ENCODE assay signal across 15 mouse cellular contexts in genomic region chr3:9110741-9111140, GRCm38 (mm10).
A peak's percentile ranks its signal among the peaks of the same experiment; 100 is the strongest.
DNase-seq lines count a peak whose midpoint lies in the region; ATAC-seq and TF ChIP-seq lines count a peak whose summit lies in the region.
"Had no signal": no experiment of that assay in that cellular context is flagged by ENCODE, and none has a peak within 500 bp of the region (broad histone marks: within the 10 kb centered on the region; RNA-seq: fewer than 3 reads in every experiment).

No protein-coding gene starts in this region.

- intact Hi-C loops in heart, postnatal 14 days (cut with DNase I): no loop called here
- intact Hi-C loops in heart, postnatal 36 days (cut with DNase I): no loop called here

- H3K4me2 ChIP-seq in heart, embryonic 11.5 days: no peak overlapping the region
- no peak overlapping the region for H3K4me2 ChIP-seq in embryonic facial prominence, embryonic 14.5 days (ENCODE audit: low read depth, low read length)
- H3K4me2 ChIP-seq in kidney, embryonic 14.5 days (replicated peaks; ENCODE audit: low read depth, low read length): no peak overlapping the region
- no peak overlapping the region for H3K4me2 ChIP-seq in midbrain, postnatal 0 days (ENCODE audit: low read depth, low read length, poor library complexity, severe bottlenecking)
- H3K4me2 ChIP-seq: heart, embryonic 15.5 days; lung, embryonic 14.5 days; midbrain, embryonic 11.5 days had no signal

- no peaks in the 10 kb centered on the region for H3K36me3 ChIP-seq in heart, embryonic 11.5 days (ENCODE audit: control insufficient read depth, insufficient read depth, low read length)
- no peaks in the 10 kb centered on the region for H3K36me3 ChIP-seq in embryonic facial prominence, embryonic 14.5 days (ENCODE audit: control insufficient read depth, insufficient read depth, low read length)
- no peaks in the 10 kb centered on the region for H3K36me3 ChIP-seq in kidney, embryonic 14.5 days (ENCODE audit: control insufficient read depth, insufficient read depth, low read length)
- no peaks in the 10 kb centered on the region for H3K36me3 ChIP-seq in midbrain, postnatal 0 days (ENCODE audit: insufficient read depth, low read length)
- H3K36me3 ChIP-seq: heart, embryonic 15.5 days had no signal

- WGBS in heart, embryonic 11.5 days (ENCODE audit: insufficient replicate concordance): 22% methylated on average over 11 of the region's 11 CpGs
- WGBS in embryonic facial prominence, embryonic 14.5 days: 29% methylated on average over 11 of the region's 11 CpGs
- 7% methylated on average over 11 of the region's 11 CpGs for WGBS in kidney, embryonic 14.5 days
- WGBS in midbrain, postnatal 0 days: 33% methylated on average over 11 of the region's 11 CpGs

- H3K27me3 ChIP-seq in heart, embryonic 11.5 days (ENCODE audit: control insufficient read depth, insufficient read depth, low read length): no peaks in the 10 kb centered on the region
- H3K27me3 ChIP-seq in embryonic facial prominence, embryonic 14.5 days (replicated peaks; ENCODE audit: control insufficient read depth, insufficient read depth, low read length): no peaks in the 10 kb centered on the region
- H3K27me3 ChIP-seq in kidney, embryonic 14.5 days (ENCODE audit: control insufficient read depth, insufficient read depth, low read length): no peaks in the 10 kb centered on the region
- H3K27me3 ChIP-seq in midbrain, postnatal 0 days (ENCODE audit: insufficient read depth, low read length): no peaks in the 10 kb centered on the region
- H3K27me3 ChIP-seq: heart, embryonic 15.5 days had no signal

- H3K9me3 ChIP-seq in heart, embryonic 11.5 days (replicated peaks; ENCODE audit: control insufficient read depth, low read length): no peaks in the 10 kb centered on the region
- H3K9me3 ChIP-seq in embryonic facial prominence, embryonic 14.5 days (ENCODE audit: control insufficient read depth, low read length): no peaks in the 10 kb centered on the region
- no peaks in the 10 kb centered on the region for H3K9me3 ChIP-seq in kidney, embryonic 14.5 days (ENCODE audit: control insufficient read depth, low read length)
- H3K9me3 ChIP-seq in midbrain, postnatal 0 days (ENCODE audit: low read length): no peaks in the 10 kb centered on the region
- H3K9me3 ChIP-seq: heart, embryonic 15.5 days had no signal

- no peak for DNase-seq in heart, postnatal 14 days
- peak; percentile 15 for DNase-seq in embryonic facial prominence, embryonic 14.5 days (ENCODE audit: low spot score)
- DNase-seq in mesoderm, embryonic 11.5 days (ENCODE audit: low read depth, low spot score): peak; percentile 61
- DNase-seq in midbrain, postnatal 0 days (ENCODE audit: low spot score): no peak
- DNase-seq in heart, postnatal 36 days: no peak
- no peak for DNase-seq in gastrocnemius, adult 18-20 months (ENCODE audit: low spot score)
- DNase-seq: cerebellum, adult 11 months; gastrocnemius, adult 2 months; layer of hippocampus, postnatal 36 days; lung, embryonic 14.5 days had no signal

- TF ChIP-seq CTCF in midbrain, postnatal 0 days (IDR thresholded peaks at IDR 0.05): no peak

- no peak overlapping the region for H3K27ac ChIP-seq in heart, embryonic 11.5 days (ENCODE audit: low read depth, low read length)
- no peak overlapping the region for H3K27ac ChIP-seq in embryonic facial prominence, embryonic 14.5 days (replicated peaks; ENCODE audit: low read depth, low read length)
- H3K27ac ChIP-seq in kidney, embryonic 14.5 days (ENCODE audit: low read depth, low read length): peak overlapping the region; percentile 79; the same call in 1 of the 2 replicates
- H3K27ac ChIP-seq in midbrain, postnatal 0 days (ENCODE audit: low read depth, low read length): no peak overlapping the region
- H3K27ac ChIP-seq: gastrocnemius, adult 2 months; heart, embryonic 15.5 days; hindbrain, postnatal 0 days had no signal

- H3K4me1 ChIP-seq in heart, embryonic 11.5 days (ENCODE audit: control insufficient read depth, insufficient read depth, low read length): peaks cover 11% of the 10 kb centered on the region; the same call in 1 of the 2 replicates
- no peaks in the 10 kb centered on the region for H3K4me1 ChIP-seq in embryonic facial prominence, embryonic 14.5 days (ENCODE audit: control insufficient read depth, insufficient read depth, low read length)
- H3K4me1 ChIP-seq in kidney, embryonic 14.5 days (ENCODE audit: control insufficient read depth, insufficient read depth, low read length): peaks cover 19% of the 10 kb centered on the region; the same call in 1 of the 2 replicates
- H3K4me1 ChIP-seq in midbrain, postnatal 0 days (ENCODE audit: insufficient read depth, low read length): no peaks in the 10 kb centered on the region

- ATAC-seq in heart, embryonic 11.5 days (replicated peaks; ENCODE audit: insufficient number of reproducible peaks, low FRiP score, low TSS enrichment): no peak
- ATAC-seq in embryonic facial prominence, embryonic 14.5 days (ENCODE audit: low read depth): no peak
- peak; percentile 60; the same call in 1 of the 2 replicates for ATAC-seq in kidney, embryonic 14.5 days (ENCODE audit: low FRiP score, low TSS enrichment)
- ATAC-seq in midbrain, postnatal 0 days (ENCODE audit: low FRiP score): no peak
- ATAC-seq: hindbrain, postnatal 0 days had no signal

- no peak overlapping the region for H3K4me3 ChIP-seq in heart, embryonic 11.5 days (ENCODE audit: low read depth, low read length)
- H3K4me3 ChIP-seq in embryonic facial prominence, embryonic 14.5 days (ENCODE audit: low read depth, low read length): no peak overlapping the region
- no peak overlapping the region for H3K4me3 ChIP-seq in kidney, embryonic 14.5 days (ENCODE audit: low read length)
- H3K4me3 ChIP-seq in midbrain, postnatal 0 days (ENCODE audit: low read depth, low read length): no peak overlapping the region
- H3K4me3 ChIP-seq: gastrocnemius, adult 2 months; heart, embryonic 15.5 days had no signal

- H3K9ac ChIP-seq in heart, embryonic 11.5 days (ENCODE audit: low read depth, low read length): peak overlapping the region; percentile 3; the same call in 1 of the 2 replicates
- H3K9ac ChIP-seq in embryonic facial prominence, embryonic 14.5 days (ENCODE audit: low read depth, low read length): no peak overlapping the region
- H3K9ac ChIP-seq in kidney, embryonic 14.5 days (ENCODE audit: low read depth, low read length): no peak overlapping the region
- no peak overlapping the region for H3K9ac ChIP-seq in midbrain, postnatal 0 days (replicated peaks; ENCODE audit: low read length, poor library complexity, severe bottlenecking)
- H3K9ac ChIP-seq: heart, embryonic 15.5 days; lung, embryonic 14.5 days had no signal

Comparison
In these comparisons a context has a peak if more than half of its experiments do, and no peak if none do; other contexts are left out.
1. DNase-seq: peak in embryonic facial prominence, embryonic 14.5 days (single experiment) and mesoderm, embryonic 11.5 days (single experiment); none in heart, postnatal 14 days (0 of 2), midbrain, postnatal 0 days (single experiment), heart, postnatal 36 days (0 of 2) and gastrocnemius, adult 18-20 months (single experiment).